Mouse (Mus musculus) liver, adult 2 months (tissue): ENCODE data around the gene Chchd6.

Experiments
- CTCF ChIP-seq: fragments of 200-500 bp; IDR thresholded peaks from 2 replicates; pipeline ENCODE4 v1.5.1; 2011; ENCODE audit warnings: low read depth, low read length, control low read depth
- POLR2A ChIP-seq: fragments of 200-500 bp; IDR thresholded peaks from 2 replicates; pipeline ENCODE4 v1.6.1; 2011; ENCODE audit warnings: low read length, control low read depth; ENCODE audit not compliant: insufficient read depth; ENCODE audit errors: extremely low read depth

DNA sequence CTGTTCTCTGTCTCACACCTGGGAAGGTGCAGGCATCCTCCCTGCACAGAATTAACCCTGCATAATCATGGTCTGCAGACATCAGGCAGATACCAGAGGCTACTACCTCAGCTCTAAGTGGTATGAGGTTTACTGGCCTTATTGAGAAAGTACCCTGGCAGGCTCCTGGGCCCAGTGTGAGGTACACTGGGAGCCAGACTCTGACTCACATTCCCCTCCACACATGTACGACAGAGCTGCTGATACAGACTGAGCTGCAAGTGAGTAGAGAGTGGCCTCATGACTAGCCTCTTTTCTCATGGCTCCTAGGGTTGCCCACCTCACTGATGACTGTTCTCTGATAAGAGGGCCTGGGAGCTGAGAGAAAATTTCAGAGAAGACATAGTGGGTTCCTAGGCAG lies 208.5 kb downstream of the Chchd6 start:
- TF ChIP-seq POLR2A = no peak
- no peak for TF ChIP-seq CTCF
